Mouse (Mus musculus): ENCODE data around the gene St6gal1. TPM values are rescaled to one million over a fixed set of nuclear protein-coding genes. Genes with fewer than 3 reads are reported as not detected.

Gene St6gal1
- total RNA-seq, 4 experiments from 2014 or later, result 7.6 to 9.9 (median 8.8) TPM

DNA sequence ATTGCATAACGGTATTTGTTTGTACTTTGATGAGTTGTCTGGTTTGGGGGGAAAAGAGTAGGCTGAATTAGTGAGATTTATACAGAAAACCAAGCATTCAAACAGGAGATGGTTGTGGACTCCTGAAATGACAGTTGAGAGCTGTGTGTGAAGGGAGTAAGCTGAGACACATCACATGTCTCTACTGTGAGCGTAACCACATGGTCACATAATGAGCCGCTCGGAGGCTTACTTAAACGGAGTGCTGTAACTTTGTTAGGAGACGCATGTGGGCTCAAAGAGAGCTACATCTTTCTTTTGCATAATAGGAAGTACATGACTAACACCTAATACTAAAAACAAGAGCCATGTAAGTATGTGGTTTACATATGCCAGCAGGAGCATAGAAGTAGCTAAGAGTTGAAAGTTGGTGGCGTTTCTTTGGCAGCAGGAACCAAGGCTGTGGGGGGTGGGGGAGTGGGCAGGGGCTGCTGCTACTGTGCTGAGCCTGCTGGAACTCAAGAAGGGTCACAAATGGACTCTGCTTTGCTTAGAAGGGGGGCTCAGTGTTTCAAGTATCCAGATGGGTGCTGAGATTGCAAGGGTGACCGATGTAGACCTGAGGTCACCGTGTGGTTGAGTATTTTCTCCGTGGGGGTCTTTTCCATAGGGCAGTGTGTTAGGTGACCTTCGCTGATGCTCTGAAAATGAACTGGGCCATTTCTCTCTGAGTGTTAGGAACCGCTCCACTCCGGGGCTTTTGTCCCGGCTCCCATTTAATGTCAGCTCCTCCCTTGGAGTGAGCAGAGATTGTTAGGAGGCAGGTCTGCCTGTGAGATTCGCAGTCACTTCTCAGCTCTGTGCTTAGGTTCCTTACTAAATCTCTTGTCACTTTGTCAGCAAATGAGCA lies 26.3 kb downstream of the St6gal1 start:
- DNase-seq (ENCODE audit: low spot score), result no peak

DNA sequence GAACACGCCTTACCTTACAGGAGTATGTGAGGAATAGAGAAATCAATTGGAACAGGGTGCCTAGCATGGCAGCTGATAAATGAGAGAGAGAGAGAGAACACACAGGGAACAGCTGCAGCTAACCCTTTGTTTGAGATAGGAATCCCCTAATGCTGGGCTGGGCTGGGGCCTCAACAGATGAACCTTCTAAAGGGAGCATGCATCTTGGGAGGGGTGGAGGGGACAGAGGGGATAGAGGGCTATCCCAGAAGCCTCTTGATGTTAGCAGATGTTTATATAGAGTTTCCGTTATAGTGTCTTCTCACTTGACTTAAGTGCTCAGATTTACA lies 26.9 kb downstream of the St6gal1 start:
- no peak for DNase-seq (ENCODE audit: low spot score)

DNA sequence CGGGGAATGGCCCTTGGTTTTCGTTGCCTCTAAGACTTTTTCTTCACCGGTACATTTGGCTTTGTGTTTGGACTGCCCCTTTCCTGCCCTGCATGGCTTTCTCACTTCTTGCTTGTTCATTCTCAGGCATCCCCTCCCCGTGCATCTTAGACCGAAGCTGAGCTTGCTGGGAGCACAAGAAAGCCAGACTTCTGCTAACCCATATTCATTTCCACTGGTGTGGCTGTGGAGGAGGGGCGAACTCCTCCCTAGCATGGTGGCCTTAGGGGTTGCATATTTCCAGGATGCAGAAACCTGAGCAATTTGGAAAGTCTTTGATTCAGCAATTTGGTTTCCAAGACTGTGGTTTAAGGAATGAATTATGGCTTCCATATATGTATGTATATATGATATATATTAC lies 29.1 kb downstream of the St6gal1 start:
- no peak for DNase-seq (ENCODE audit: low spot score)

DNA sequence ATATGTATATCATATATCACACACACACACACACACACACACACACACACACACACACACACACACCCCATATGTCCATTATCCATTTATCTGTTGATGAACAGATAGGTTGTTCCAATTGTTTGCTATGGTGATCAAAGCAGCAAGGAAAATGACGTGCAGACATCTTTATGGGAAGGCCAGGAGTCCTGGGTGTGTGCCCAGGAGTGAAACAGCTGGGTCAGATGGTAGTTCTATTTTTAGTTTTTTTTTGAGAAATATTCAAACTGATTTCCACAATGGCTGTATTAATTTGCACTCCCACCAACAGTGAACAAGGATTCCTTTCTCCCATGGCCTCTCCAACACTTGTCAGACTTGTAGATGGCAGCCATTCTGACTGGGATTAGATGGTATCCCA lies 29.5 kb downstream of the St6gal1 start:
- DNase-seq (ENCODE audit: low spot score), result no peak

DNA sequence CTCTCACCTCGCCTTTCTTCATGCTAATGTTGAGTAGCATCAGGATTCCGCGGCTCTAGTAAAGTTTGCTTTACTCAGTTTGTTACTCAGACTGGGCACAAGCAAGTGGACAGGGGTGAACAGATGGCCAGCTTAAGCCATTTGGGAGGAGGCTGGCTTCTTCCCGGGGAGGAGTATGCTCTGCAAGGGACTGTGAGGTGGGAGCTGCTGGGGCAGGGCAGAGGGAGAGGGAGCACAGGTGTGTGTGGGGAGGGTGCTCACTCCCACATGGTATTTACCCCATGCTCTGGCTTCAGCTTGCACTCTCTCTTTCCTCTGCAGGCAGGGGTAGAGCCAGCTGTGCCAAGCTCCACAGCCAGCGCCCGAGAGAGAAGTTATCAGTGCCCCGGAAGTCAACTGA lies 32.1 kb downstream of the St6gal1 start:
- DNase-seq (ENCODE audit: low spot score), result no peak

DNA sequence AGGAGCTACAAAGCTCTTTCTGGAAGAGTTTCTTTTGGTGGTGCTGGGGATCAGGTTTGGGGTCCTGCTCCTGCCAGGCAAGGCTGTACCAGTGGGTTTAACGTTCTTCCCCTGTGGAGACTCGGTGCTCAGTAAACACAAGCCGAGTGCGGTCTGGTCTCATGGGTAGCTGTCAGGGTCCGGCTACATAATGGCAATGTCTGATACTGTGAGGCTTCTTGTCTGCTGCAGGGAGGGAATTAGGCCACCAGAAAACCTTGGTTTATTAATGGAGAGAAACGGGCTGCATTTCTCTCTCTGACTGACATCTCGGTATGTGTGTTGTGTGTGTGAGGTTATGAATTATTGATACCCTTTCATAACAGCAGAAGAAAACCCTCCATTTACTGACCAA lies 33.9 kb downstream of the St6gal1 start:
- no peak for DNase-seq (ENCODE audit: low spot score)

DNA sequence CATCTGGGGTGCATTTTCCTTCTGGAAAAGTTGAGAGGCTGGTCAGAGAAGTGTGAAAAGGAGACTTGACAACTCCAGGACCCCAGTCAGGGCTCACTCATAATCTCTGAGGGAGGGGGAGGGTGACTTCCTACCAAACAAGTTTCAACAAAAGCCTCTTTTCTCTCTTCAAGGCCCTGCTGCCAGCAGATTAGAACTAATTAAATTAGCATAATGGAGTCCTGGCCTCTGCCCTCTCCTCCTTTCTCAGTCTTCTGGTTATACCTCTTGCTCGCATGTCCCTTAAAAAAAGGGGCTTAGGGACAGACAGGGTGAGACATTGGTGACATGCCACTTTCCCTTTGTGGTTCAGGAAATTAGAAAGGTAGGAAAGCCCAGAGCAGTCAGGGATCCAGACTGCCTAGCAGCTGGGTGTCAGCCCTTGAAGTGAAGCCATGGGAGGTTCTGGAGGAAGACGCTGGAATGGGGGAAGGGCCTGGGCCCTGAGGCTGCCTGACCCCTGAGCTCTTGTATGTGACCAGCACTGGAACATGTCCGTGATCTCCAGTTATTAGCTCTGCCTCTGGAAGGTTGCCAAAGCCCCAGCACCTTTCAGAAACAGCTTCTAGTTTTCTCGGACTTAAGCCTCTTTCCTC lies 34.4 kb downstream of the St6gal1 start:
- DNase-seq (ENCODE audit: low spot score), result no peak

DNA sequence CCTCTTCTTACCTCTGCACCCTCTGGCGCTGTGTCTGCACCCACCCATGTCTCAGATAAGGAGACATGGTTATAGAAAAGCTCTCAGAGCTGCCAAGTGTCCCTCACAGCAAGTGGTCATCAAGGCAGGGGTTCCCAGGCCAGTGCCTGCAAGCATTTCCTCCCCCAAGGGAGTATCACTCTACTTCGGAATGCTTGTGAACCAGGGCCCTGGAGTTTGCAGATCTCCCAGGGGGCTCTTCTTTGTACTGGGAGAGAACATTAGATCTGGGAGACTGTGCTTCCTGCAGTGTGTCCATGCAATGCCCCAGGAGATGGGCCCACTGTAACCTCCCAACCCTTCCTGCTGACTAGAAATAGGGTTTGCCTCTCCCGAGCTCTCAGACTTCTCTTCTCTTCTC lies 35.0 kb downstream of the St6gal1 start:
- peak; percentile 26 for DNase-seq (ENCODE audit: low spot score)

DNA sequence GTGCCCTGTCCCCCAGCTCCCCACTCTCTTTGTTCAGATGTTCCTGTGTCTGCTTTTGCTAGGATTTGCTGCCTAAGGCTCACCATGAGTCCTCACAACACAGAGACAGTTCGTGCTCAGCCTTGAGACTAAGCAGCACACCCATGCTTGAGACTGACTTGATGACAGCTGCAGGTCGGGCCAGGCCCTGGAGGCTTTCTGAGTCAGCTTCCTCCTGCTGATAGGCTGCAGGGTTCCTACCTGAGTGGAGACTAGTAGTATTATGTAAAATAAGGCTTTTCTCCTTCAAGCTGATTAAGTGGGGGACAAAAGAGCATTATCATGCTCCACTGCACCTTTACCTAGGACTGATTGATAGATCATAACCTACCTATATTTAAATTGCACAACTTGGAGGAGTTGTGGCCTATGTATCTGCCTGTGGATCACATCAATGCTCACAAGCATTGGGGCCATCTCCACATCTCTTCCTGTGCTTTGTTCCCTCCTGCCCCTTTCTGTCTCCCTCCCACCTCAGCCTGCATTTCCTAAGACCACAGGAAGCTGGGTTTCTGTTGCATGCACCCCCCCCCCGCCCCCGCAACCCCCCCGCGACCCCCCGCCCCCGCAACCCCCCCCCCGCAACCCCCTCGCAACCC lies 37.7 kb downstream of the St6gal1 start:
- DNase-seq (ENCODE audit: low spot score), result no peak

DNA sequence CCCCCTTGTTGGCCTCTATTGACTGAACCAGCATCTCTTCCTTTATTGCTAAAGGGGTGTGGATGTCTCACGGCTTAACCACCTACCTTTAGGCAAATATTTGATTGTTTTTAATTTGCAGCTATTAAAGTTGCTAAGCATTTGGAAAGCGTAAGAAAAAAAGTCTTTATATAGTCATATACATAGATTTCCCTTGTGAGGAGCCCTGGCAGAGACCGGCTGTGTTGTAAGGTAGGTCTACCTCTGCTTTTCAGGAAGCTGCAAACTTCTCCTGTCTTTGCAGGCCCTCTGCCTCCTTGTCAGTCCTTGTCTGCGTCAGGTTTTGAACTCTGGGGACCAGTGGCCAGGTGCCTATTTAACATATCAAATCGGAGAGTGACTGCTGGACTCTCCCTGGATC lies 38.3 kb downstream of the St6gal1 start:
- no peak for DNase-seq (ENCODE audit: low spot score)

DNA sequence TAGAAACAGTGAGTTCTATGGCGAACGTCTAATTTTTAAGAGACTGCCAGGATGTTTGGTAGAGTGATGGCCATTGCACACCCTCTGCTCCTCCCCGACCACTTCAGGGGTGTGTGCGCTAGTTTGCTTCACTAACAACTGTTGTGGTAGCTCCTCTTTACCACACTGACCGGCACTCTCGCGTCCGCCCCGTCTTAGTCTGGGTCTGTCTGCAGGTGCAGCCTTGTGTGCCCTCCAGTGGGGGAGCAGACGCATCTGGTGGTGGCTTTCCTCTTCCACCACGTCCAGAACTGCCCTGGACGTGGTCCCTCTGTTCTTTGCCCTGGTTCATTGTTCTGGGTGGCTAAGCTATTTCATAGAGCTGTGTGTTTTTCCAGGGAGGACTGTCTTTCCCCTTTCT lies 40.5 kb downstream of the St6gal1 start:
- DNase-seq (ENCODE audit: low spot score), result no peak

DNA sequence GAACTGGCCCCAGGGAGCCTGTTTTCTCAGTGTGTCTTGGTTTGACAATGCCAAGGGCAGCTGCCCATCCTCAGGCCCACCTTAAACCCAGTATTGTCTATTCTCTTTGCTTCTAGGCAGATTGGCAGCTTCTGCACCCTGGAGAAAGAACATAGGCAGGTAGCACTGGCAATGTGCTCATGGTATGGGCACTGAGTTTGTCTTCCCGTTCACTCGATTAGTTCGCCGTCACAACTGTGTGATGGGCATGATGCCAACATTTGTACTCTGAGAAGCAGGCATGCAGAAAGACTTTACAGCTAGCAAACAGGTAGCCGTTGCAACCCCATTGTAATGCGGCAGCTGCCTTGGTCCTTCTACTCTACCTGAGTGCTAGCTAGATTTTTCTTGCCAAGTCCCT lies 40.9 kb downstream of the St6gal1 start:
- DNase-seq (ENCODE audit: low spot score), result no peak

DNA sequence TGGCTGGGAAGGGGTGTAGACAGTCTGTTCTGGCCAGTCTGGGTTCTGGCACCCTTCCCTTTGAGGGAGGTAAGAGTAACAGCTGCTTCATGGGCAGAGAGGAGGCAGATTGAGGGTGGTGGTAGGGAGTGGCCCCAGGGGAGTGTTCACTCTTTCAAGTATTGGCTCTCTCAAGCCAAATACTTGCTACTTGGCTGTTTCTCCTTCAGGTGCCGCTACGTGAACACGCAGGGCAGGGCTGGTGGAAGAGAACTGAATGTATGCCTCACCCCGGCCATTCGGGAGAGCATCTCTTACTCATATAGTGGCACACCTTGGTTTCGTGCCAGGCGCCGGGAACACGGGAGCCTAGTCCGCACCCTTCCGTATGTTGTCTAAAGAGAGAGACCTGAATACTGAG lies 41.8 kb downstream of the St6gal1 start:
- DNase-seq (ENCODE audit: low spot score), result no peak

DNA sequence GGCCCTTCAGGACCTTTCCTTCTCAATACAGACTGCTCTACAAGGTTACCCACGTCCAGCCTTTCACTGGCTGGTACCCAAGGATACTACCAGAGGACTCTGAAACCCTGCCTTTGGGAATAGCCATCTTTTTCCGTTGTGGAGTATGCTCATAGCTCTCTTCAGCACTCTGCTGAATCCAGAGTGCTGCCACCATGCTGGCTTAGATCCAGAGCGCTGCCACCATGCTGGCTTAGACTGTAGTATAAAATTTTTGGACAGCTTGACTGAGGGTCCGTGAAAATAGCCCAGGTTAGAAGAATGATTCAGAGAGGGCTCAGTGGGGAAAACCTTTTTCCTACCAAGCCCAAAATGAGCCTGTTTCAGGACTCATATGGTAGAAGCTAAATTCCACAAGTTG lies 42.4 kb downstream of the St6gal1 start:
- DNase-seq (ENCODE audit: low spot score), result no peak

DNA sequence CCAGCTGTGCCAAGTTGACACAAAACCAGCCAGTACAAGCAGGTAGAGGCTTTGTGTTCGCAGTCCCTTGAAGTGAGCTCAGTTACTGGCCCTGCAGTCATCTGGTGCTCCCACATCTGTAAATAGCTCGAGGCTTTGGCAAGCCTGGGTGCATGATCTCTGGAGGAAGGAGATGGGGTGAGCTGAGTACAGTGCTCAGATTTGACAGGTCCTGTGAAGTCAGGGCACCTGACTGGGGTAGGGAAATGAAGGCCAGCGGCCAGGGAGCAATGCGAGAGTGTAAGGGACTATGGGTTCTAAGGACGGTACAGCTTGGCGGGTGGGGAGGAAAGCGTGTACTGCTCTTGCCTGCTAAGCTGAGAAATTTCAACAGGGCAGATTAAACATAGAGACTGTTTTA lies 43.7 kb downstream of the St6gal1 start:
- DNase-seq (ENCODE audit: low spot score), result peak; percentile 41

DNA sequence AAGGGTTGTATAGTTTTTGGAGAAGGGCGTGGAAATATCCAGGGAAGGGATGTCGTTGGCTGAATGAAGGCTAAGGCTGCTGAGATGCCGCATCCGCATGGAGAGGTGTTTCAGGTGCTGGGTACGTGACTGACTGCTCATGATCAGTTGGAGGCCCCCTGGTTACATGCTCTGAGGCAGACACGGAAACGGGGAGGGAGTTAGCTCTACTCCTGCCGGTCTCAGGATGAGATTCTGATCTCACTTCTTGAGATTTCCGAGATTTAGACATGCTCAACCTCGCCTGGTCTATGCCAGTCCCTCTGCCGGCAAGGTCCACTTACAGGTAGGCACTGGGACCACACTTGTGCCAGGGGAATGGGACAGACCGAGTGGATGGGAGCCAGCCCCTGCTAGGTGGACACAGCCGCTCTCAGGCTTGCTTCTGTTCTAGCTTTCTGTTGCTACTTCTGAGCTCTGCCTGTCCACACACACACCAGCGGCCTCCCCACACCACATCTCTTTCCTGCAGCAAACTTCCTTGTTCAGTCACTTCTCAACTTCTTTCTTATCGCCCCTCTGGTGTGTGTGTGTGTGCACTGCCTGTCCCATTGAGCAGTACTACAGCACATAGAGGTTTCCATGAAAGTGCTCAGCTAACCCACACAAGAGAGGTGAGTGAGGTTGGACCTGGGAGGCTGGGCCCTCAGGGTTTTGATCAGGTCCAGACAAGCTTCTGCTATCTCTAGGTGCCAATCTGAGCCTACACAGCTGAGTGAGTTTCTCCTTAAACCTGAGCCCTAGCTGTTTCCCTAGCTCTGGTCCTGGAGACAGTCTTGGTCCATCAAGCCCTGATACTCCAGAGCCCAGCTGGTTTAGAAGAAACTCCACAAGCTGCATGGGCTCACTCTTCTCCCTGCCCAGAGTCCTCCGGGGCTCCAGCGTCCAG lies 44.8 kb downstream of the St6gal1 start:
- no peak for DNase-seq (ENCODE audit: low spot score)

DNA sequence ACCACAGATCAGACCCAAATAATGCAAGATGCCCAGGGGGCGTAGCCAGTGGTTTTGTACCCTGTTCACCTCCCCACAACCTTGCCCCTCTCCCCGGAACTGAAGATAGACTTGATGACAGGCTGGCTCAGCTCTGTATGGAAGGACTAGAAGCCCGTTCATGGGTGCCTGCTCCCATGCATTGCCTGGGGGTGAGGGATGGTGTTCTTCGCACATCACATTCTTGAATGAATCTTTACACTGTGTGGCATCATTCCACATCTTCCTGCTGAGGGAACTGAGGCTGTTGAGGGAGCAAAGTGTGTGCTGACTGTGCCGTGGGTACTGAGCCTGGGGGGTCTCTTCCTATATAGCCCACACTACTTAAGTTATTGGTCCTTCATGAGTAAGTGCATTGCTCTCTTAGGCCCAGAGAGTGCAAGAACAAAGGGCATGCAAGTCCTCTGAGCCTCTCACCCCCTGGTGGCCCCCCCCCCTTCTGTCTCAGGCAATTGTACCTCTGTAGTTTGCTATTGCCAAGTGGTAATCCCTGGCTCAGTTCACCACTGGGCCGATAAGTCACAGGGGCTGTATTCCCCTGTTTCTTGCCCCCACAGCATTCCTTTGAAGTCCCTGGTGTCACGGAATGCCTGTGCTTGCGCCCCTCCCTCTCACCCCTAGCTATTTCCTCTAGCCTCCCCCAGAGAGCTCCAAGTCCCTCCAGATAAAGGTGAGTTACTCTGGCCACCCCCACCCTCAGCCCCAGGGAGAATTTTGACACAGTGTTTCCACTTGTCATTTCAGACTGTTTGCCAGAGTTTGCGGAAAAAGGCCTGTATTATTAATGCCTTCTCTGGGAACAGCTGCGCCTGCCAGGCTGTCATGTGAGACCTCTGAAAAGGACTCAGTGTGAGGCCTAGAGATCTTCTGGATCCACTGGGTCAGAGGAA lies 45.7 kb downstream of the St6gal1 start:
- no peak for DNase-seq (ENCODE audit: low spot score)

DNA sequence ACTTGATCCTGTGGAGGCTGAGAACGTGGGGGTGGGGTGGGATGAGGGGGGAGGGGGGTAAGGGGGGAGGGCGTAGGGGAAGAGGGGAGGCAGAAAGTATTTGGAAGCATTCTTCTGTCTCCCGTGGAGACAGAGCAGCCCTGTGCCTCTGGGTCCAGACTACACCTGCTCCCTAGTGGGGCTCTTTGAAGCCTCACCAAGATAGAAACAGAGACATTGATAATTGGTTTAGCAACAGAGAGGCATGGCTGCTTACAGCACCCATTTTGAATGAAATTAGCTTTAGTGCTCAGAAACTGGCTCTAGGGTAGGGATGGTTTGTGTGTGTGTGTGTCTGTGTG lies 46.3 kb downstream of the St6gal1 start:
- no peak for DNase-seq (ENCODE audit: low spot score)

DNA sequence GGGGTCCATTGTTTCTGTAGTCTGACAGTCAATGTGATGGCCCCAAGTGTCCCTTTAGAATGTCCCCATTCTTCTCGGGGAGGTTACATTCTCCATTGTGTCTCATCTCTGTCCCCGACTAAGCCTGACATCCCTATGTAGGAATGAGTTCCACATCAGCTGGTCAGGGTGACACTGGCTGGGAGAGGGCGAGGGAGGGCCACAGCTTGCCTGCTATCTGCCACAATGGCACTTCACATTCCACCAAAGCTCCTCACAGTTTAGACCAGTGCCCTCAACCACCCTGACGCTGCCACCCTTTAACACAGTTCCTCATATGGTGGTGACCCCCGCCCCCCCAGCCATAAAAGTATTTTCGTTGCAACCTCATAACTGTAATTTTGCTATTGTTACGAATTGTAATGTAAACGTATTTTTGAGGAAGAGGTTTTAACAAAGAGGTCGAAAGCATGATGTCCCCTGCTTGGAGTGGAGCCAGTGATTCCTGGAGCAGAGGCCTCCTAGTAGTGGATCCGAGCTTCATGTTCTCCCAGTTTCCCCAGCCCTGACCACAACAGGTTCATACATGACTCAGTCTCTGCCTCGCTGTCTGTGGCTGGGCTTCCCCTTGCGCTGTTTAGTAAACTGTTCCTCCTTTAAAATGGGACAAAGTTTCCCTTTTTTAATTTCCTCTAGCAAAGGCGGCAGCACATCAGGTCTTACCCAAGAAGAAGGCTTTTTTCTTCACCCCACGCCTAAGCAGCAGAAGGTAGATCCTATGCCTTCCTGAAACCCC lies 47.4 kb downstream of the St6gal1 start:
- peak; percentile 28 for DNase-seq (ENCODE audit: low spot score)

Data from heart, adult 8-10 months (tissue).